In genomic region chr4:148946071-148946470, GRCm38 (mm10) we compare ENCODE assay signal across 19 mouse cellular contexts.
DNase-seq lines count a peak whose midpoint lies in the region; ATAC-seq and TF ChIP-seq lines count a peak whose summit lies in the region.
"Had no signal": no experiment of that assay in that cellular context is flagged by ENCODE, and none has a peak within 500 bp of the region (broad histone marks: within the 10 kb centered on the region; RNA-seq: fewer than 3 reads in every experiment).

No protein-coding gene starts in this region.

- TF ChIP-seq CTCF in stomach, postnatal 0 days (IDR thresholded peaks at IDR 0.05; ENCODE audit: low read depth) = no peak

- H3K9me3 ChIP-seq in heart, embryonic 10.5 days = no peaks in the 10 kb centered on the region
- H3K9me3 ChIP-seq in stomach, embryonic 16.5 days (replicated peaks; ENCODE audit: control insufficient read depth, low read length) = no peaks in the 10 kb centered on the region
- H3K9me3 ChIP-seq in stomach, postnatal 0 days (ENCODE audit: control insufficient read depth, low read length) = no peaks in the 10 kb centered on the region
- H3K9me3 ChIP-seq: embryonic facial prominence, embryonic 13.5 days; limb, embryonic 13.5 days; liver, embryonic 12.5 days; lung, embryonic 15.5 days; midbrain, embryonic 12.5 days; stomach, embryonic 15.5 days had no signal

- TF ChIP-seq EP300 in stomach, postnatal 0 days (optimal IDR thresholded peaks at IDR 0.05) = no peak

- no peak overlapping the region for H3K4me3 ChIP-seq in heart, embryonic 10.5 days
- H3K4me3 ChIP-seq in stomach, embryonic 16.5 days (replicated peaks; ENCODE audit: low read length) = no peak overlapping the region
- H3K4me3 ChIP-seq in stomach, postnatal 0 days (ENCODE audit: low read depth, low read length) = no peak overlapping the region
- H3K4me3 ChIP-seq: embryonic facial prominence, embryonic 13.5 days; erythroblast, embryonic 14.5 days; limb, embryonic 13.5 days; liver, embryonic 12.5 days; lung, embryonic 15.5 days; midbrain, embryonic 12.5 days; stomach, embryonic 15.5 days had no signal

- peak; percentile 38 to 53 for DNase-seq in gastrocnemius, adult 8-10 months (ENCODE audit: low spot score in 2 of 2)
- DNase-seq in gastrocnemius, postnatal 36 days = no peak
- DNase-seq in heart, postnatal 4 days = peak; percentile 38
- DNase-seq in heart, embryonic 10.5 days (ENCODE audit: low spot score) = no peak
- no peak for DNase-seq in stomach, postnatal 0 days (ENCODE audit: low spot score)
- DNase-seq in retina, embryonic 14.5 days (ENCODE audit: low spot score) = no peak
- DNase-seq: B cell, adult 2 months; embryo, embryonic 11 days; thymus, adult 2 months had no signal

- peaks cover 64% of the 10 kb centered on the region for H3K4me1 ChIP-seq in heart, embryonic 10.5 days
- H3K4me1 ChIP-seq in stomach, embryonic 16.5 days (ENCODE audit: control insufficient read depth, insufficient read depth, low read length) = peaks cover 40% of the 10 kb centered on the region
- peaks cover 2% of the 10 kb centered on the region; the same call in 1 of the 2 replicates for H3K4me1 ChIP-seq in stomach, postnatal 0 days (replicated peaks; ENCODE audit: control insufficient read depth, insufficient read depth)

- intact Hi-C loops in gastrocnemius, postnatal 36 days (cut with DNase I) = no loop called here

- 77% methylated on average over 8 of the region's 8 CpGs for WGBS in heart, embryonic 10.5 days
- 81% methylated on average over 8 of the region's 8 CpGs for WGBS in stomach, embryonic 16.5 days
- WGBS in stomach, postnatal 0 days = 76% methylated on average over 8 of the region's 8 CpGs

- peaks cover 49% of the 10 kb centered on the region for H3K27me3 ChIP-seq in heart, embryonic 10.5 days (ENCODE audit: insufficient read depth, poor library complexity, severe bottlenecking)
- peaks cover 2% of the 10 kb centered on the region; the same call in 1 of the 2 replicates for H3K27me3 ChIP-seq in stomach, embryonic 16.5 days (ENCODE audit: control insufficient read depth, insufficient read depth, low read length)
- no peaks in the 10 kb centered on the region for H3K27me3 ChIP-seq in stomach, postnatal 0 days (ENCODE audit: control insufficient read depth, insufficient read depth, low read length)

- H3K4me2 ChIP-seq in stomach, embryonic 16.5 days (ENCODE audit: low read depth, low read length) = no peak overlapping the region
- H3K4me2 ChIP-seq in stomach, postnatal 0 days (replicated peaks; ENCODE audit: low read depth) = no peak overlapping the region
- H3K4me2 ChIP-seq: embryonic facial prominence, embryonic 13.5 days; hindbrain, embryonic 14.5 days; limb, embryonic 13.5 days; liver, embryonic 12.5 days; lung, embryonic 15.5 days; midbrain, embryonic 12.5 days; stomach, embryonic 15.5 days had no signal

- no peak overlapping the region for H3K27ac ChIP-seq in heart, embryonic 10.5 days
- peak overlapping the region; percentile 19 for H3K27ac ChIP-seq in stomach, embryonic 16.5 days (ENCODE audit: low read length)
- H3K27ac ChIP-seq in stomach, postnatal 0 days (replicated peaks) = no peak overlapping the region
- H3K27ac ChIP-seq: embryonic facial prominence, embryonic 13.5 days; hindbrain, embryonic 14.5 days; limb, embryonic 13.5 days; liver, embryonic 12.5 days; lung, embryonic 15.5 days; midbrain, embryonic 12.5 days had no signal

- no peak for ATAC-seq in stomach, embryonic 16.5 days (ENCODE audit: insufficient read depth, low FRiP score)
- no peak for ATAC-seq in stomach, postnatal 0 days (ENCODE audit: low FRiP score, low TSS enrichment)
- ATAC-seq: inflammation-experienced regulatory T-cells, adult 6 months; liver, embryonic 12.5 days had no signal

- H3K9ac ChIP-seq in stomach, embryonic 16.5 days (ENCODE audit: low read length) = no peak overlapping the region
- no peak overlapping the region for H3K9ac ChIP-seq in stomach, postnatal 0 days (ENCODE audit: low read length)
- H3K9ac ChIP-seq: embryonic facial prominence, embryonic 13.5 days; hindbrain, embryonic 14.5 days; limb, embryonic 13.5 days; liver, embryonic 12.5 days; lung, embryonic 15.5 days; midbrain, embryonic 12.5 days; stomach, embryonic 15.5 days had no signal

- H3K36me3 ChIP-seq in heart, embryonic 10.5 days = peaks cover 92% of the 10 kb centered on the region
- no peaks in the 10 kb centered on the region for H3K36me3 ChIP-seq in stomach, embryonic 16.5 days (ENCODE audit: control insufficient read depth, insufficient read depth, low read length)
- H3K36me3 ChIP-seq in stomach, postnatal 0 days (ENCODE audit: control insufficient read depth, insufficient read depth, low read length) = peaks cover 21% of the 10 kb centered on the region
- H3K36me3 ChIP-seq: embryonic facial prominence, embryonic 13.5 days; limb, embryonic 13.5 days; liver, embryonic 12.5 days; lung, embryonic 15.5 days; midbrain, embryonic 12.5 days; stomach, embryonic 15.5 days had no signal

Comparison
In these comparisons a context has a peak if more than half of its experiments do, and no peak if none do; other contexts are left out.
1. DNase-seq: peak in gastrocnemius, adult 8-10 months (2 of 2) and heart, postnatal 4 days (single experiment); none in gastrocnemius, postnatal 36 days (0 of 2), heart, embryonic 10.5 days (single experiment), stomach, postnatal 0 days (single experiment) and retina, embryonic 14.5 days (single experiment).